In genomic region chr10:118869591-118870001, GRCm38 (mm10) we compare ENCODE assay signal across 7 mouse cellular contexts. TPM values are rescaled to one million over a fixed set of nuclear protein-coding genes. Genes with fewer than 3 reads are reported as not detected.
DNase-seq lines count a peak whose midpoint lies in the region; ATAC-seq and TF ChIP-seq lines count a peak whose summit lies in the region.

No protein-coding gene starts in this region.

- peaks cover 14% of the 10 kb centered on the region for H3K4me1 ChIP-seq in limb, embryonic 11.5 days (ENCODE audit: control insufficient read depth, insufficient read depth, low read length)
- H3K4me1 ChIP-seq in midbrain, embryonic 13.5 days (replicated peaks), result peaks cover 38% of the 10 kb centered on the region
- H3K4me1 ChIP-seq in spleen, adult 2 months (ENCODE audit: control insufficient read depth, insufficient read depth, insufficient read length), result peaks cover 11% of the 10 kb centered on the region

- no peaks in the 10 kb centered on the region for H3K9me3 ChIP-seq in limb, embryonic 11.5 days (ENCODE audit: control insufficient read depth, low read length)
- no peaks in the 10 kb centered on the region for H3K9me3 ChIP-seq in midbrain, embryonic 13.5 days

- H3K4me2 ChIP-seq in limb, embryonic 11.5 days (ENCODE audit: low read depth, severe bottlenecking), result peak overlapping the region; percentile 89
- peak overlapping the region; percentile 94 for H3K4me2 ChIP-seq in midbrain, embryonic 13.5 days (replicated peaks)

- ATAC-seq in granulocyte monocyte progenitor cell, adult 5-6 weeks (replicated peaks; ENCODE audit: poor library complexity, severe bottlenecking), result peak; percentile 72
- peak; percentile 57 for ATAC-seq in limb, embryonic 11.5 days (ENCODE audit: insufficient number of reproducible peaks, low FRiP score, low TSS enrichment, low read depth)
- ATAC-seq in midbrain, embryonic 13.5 days, result peak; percentile 65; the same call in 1 of the 2 replicates

- H3K36me3 ChIP-seq in limb, embryonic 11.5 days (ENCODE audit: control insufficient read depth, insufficient read depth, low read length), result no peaks in the 10 kb centered on the region
- H3K36me3 ChIP-seq in midbrain, embryonic 13.5 days, result peaks cover 2% of the 10 kb centered on the region; the same call in 1 of the 2 replicates
- H3K36me3 ChIP-seq in spleen, adult 2 months (ENCODE audit: control insufficient read depth, insufficient read depth, low read length), result peaks cover 1% of the 10 kb centered on the region; the same call in 1 of the 2 replicates

- DNase-seq in adrenal gland, adult 18-20 months (ENCODE audit: low spot score in 2 of 2), result peak; percentile 55 to 56
- DNase-seq in embryo, embryonic 11 days, result peak; percentile 83
- DNase-seq in kidney, adult 11 months, result peak; percentile 86
- DNase-seq in limb, embryonic 11.5 days (ENCODE audit: low spot score), result peak; percentile 82
- peak; percentile 52 to 69 for DNase-seq in spleen, adult 2 months (ENCODE audit: low read depth in 1 of 2, low spot score in 2 of 2)

- peak overlapping the region; percentile 55 for H3K9ac ChIP-seq in limb, embryonic 11.5 days (ENCODE audit: low read length)
- peak overlapping the region; percentile 98 for H3K9ac ChIP-seq in midbrain, embryonic 13.5 days (replicated peaks)

- no peak for TF ChIP-seq POLR2A in spleen, adult 2 months (IDR thresholded peaks at IDR 0.05; ENCODE audit: low read depth, low read length)

- 0% methylated on average over 16 of the region's 16 CpGs for WGBS in limb, embryonic 11.5 days
- 2% methylated on average over 16 of the region's 16 CpGs for WGBS in midbrain, embryonic 13.5 days
- under 1% methylated on average over 16 of the region's 16 CpGs for WGBS in spleen, adult 2 months

- peak overlapping the region; percentile 87 for H3K4me3 ChIP-seq in limb, embryonic 11.5 days (ENCODE audit: low read depth, low read length)
- peak overlapping the region; percentile 95 for H3K4me3 ChIP-seq in midbrain, embryonic 13.5 days (replicated peaks)
- H3K4me3 ChIP-seq in spleen, adult 2 months (ENCODE audit: extremely low read depth, insufficient read depth, insufficient read length), result peak overlapping the region; percentile 88

- no peaks in the 10 kb centered on the region for H3K27me3 ChIP-seq in limb, embryonic 11.5 days (ENCODE audit: control insufficient read depth, insufficient read depth, low read length)
- H3K27me3 ChIP-seq in midbrain, embryonic 13.5 days, result no peaks in the 10 kb centered on the region
- no peaks in the 10 kb centered on the region for H3K27me3 ChIP-seq in spleen, adult 2 months (ENCODE audit: control insufficient read depth, insufficient read depth, low read length)

- TF ChIP-seq CTCF in spleen, adult 2 months (IDR thresholded peaks at IDR 0.05; ENCODE audit: extremely low read depth, insufficient read depth, insufficient read length, insufficient replicate concordance), result no peak

- H3K27ac ChIP-seq in limb, embryonic 11.5 days (replicated peaks; ENCODE audit: low read depth, low read length), result peak overlapping the region; percentile 94
- peak overlapping the region; percentile 98 for H3K27ac ChIP-seq in midbrain, embryonic 13.5 days
- peak overlapping the region; percentile 71 for H3K27ac ChIP-seq in spleen, adult 2 months (ENCODE audit: insufficient read depth, low read length)

RNA-seq across cellular contexts. Expression of gene Dyrk2, which starts 0.4 kb away (rescaled TPM):
- total RNA-seq in adrenal gland, adult 18-20 months (2021), result 10 to 100 TPM; 20.0 to 28.8 TPM
- total RNA-seq in granulocyte monocyte progenitor cell, adult 5-6 weeks (2014; fragmentation: Nextera tagmentation), result 12.4 and 14.0 TPM in 2 replicates
- total RNA-seq in granulocyte monocyte progenitor cell, adult 5-6 weeks (2017), result 14.8 and 28.5 TPM in 2 replicates
- 10.7 and 11.3 TPM in 2 replicates for polyA plus RNA-seq in limb, embryonic 11.5 days (2014; fragmentation: Nextera tagmentation; extraction: Ambion mirVana)
- 11.0 and 12.0 TPM in 2 replicates for polyA plus RNA-seq in midbrain, embryonic 13.5 days (2015; fragmentation: Nextera tagmentation; extraction: Ambion mirVana)
- 10.0 and 10.1 TPM in 2 replicates for polyA plus RNA-seq in spleen, adult 2 months (2012; rRNA removed)

Comparison
In these comparisons a context has a peak if more than half of its experiments do, and no peak if none do; other contexts are left out.
1. Peak in every context shown above with its lines: DNase-seq, ATAC-seq, H3K4me3 ChIP-seq and H3K27ac ChIP-seq.